Mouse (Mus musculus) limb, embryonic 12.5 days (tissue): ENCODE results near the gene Aph1b. TPM values are rescaled to one million over a fixed set of nuclear protein-coding genes. Genes with fewer than 3 reads are reported as not detected.
"Not testable (repeated sequence)": the region's sequence is repeated elsewhere in the genome, so short reads cannot be mapped to it uniquely, and the experiment has no call there.

ENCODE experiments used
- ATAC-seq: fragments of 200-750 bp; cut with Nextera tagmentation; 2 replicates; pipeline ENCODE4 v1.8.0; 2017; ENCODE audit warnings: low read depth, moderate TSS enrichment; ENCODE audit not compliant: insufficient number of reproducible peaks, insufficient read depth, low FRiP score, low TSS enrichment
- H3K27ac ChIP-seq: fragments of 300-500 bp; sonication (generic); 2 replicates; pipeline ENCODE4 v1.5.1; 2016; ENCODE audit warnings: mild to moderate bottlenecking, moderate library complexity
- H3K27me3 ChIP-seq: fragments of 300-500 bp; sonication (generic); 2 replicates; pipeline ENCODE4 v1.6.1; 2016; ENCODE audit warnings: mild to moderate bottlenecking, moderate library complexity
- H3K36me3 ChIP-seq: fragments of 300-500 bp; sonication (generic); 2 replicates; pipeline ENCODE4 v1.6.1; 2016; ENCODE audit warnings: mild to moderate bottlenecking, moderate library complexity
- H3K4me1 ChIP-seq: fragments of 300-500 bp; sonication (generic); replicated peaks from 2 replicates; pipeline ENCODE4 v1.6.1; 2016
- H3K4me2 ChIP-seq: fragments of 300-500 bp; sonication (generic); 2 replicates; pipeline ENCODE4 v1.6.1; 2016; ENCODE audit warnings: mild to moderate bottlenecking, moderate library complexity
- H3K4me3 ChIP-seq: fragments of 300-500 bp; sonication (generic); replicated peaks from 2 replicates; pipeline ENCODE4 v1.5.1; 2016; ENCODE audit warnings: mild to moderate bottlenecking
- H3K9ac ChIP-seq: fragments of 300-500 bp; sonication (generic); replicated peaks from 2 replicates; pipeline ENCODE4 v1.6.1; 2016; ENCODE audit warnings: mild to moderate bottlenecking, moderate library complexity
- H3K9me3 ChIP-seq: fragments of 300-500 bp; sonication (generic); 2 replicates; pipeline ENCODE4 v1.6.1; 2016; ENCODE audit warnings: mild to moderate bottlenecking, moderate library complexity
- WGBS: fragments of 180-500 bp; shearing (Covaris S2); methylation state at CpG from one replicate; pipeline ENCODE4 v1.1.7; 2016; 5-methylcytosine and 5-hydroxymethylcytosine counted together
- polyA plus RNA-seq: library from polyadenylated mRNA; unstranded; fragments of >200 nt; fragmentation: Nextera tagmentation; extraction: Ambion mirVana; gene quantifications from 2 replicates; pipeline ENCODE4 v1.2.1, GENCODE M21; 2016

The Aph1b gene
- polyA plus RNA-seq = 13.5 and 14.4 TPM in 2 replicates

DNA sequence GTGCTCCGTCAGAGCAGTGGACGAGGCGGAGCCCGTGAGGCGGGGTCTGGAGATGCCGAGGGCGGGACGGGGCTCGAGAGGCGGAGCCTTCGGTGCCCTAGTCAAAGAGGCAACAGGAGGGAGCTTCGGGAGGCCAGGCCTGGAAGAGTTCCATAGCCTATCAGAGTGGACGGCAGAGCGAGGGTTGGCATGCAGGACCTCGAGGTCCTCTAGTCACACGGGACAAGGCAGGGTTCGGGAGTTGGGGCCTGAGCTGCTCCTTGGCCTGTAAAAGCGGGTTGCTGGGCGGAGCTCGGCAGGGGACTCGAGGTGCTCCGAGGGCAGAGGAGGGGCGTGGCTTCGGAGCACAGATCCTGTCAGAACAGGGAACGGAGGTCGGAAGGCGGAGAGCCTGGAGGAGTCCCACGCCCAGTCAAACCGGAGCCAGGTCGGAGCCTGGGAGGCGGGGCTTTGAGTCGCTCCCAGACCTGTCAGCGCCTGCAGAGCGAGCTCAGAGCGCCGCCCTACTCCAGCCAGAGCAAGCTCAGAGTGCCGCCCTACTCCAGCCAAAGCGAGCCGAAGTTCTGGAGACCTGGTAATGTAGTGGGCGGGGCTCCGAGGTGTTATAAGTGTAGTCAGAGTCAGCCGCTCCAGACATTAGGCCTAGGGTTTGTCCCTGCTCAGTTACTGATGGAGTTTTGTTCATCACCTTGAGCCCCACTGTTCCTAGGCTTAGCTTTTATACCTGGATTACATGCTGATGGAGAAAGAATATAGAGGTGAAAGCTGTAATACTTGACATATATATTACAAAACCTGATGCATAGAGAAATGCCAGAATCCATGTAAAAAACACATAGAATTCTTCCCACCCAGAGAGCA is at the start of gene Aph1b:
Gene Aph1b, minus strand, starts transcription at position 27 of the 861 bp plus-strand sequence.
- WGBS = under 1% methylated on average over 42 of the region's 42 CpGs

DNA sequence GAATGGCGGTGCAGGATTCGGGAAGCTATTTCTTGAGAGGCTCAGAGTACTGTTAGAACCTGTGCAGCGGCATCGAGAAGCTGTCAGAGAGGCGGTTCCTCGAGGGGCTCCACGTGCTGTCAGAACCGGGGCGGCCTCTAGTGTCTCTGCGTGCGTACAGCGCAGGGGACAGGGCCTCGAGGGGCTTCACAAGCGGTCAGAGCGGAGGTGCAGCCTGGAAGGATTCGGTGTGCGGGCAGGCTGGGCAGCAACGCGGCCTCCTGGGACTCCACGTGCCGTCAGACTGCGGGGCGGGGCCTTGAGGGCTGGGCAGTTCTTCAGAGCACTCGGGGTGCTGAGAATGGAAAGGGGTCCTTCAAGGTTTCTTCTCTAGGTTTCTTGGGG is 39.8 kb upstream of the Aph1b start:
- Histone ChIP-seq H3K4me2 (peak overlapping the region; percentile 91), H3K27me3 (peaks cover 14% of the 10 kb centered on the region), H3K27ac (peak overlapping the region; percentile 54; the same call in 1 of the 2 replicates), H3K9me3 (no peaks in the 10 kb centered on the region), H3K4me3 (peak overlapping the region; percentile 63), H3K9ac (peak overlapping the region; percentile 50), H3K4me1 (peaks cover 14% of the 10 kb centered on the region), H3K36me3 (no peaks in the 10 kb centered on the region)
- ATAC-seq = peak; percentile 73; the same call in 1 of the 2 replicates
- under 1% methylated on average over 24 of the region's 24 CpGs for WGBS

More for the DNA sequence above, at the start of gene Aph1b:
- ATAC-seq = peak; percentile 99
- Histone ChIP-seq H3K9ac (peak within 1 kb of the TSS; percentile 78), H3K4me3 (peak within 1 kb of the TSS; percentile 65), H3K27ac (peak within 1 kb of the TSS; percentile 92), H3K9me3 (no peaks in the 10 kb centered on the region), H3K4me2 (peak within 1 kb of the TSS; percentile 81), H3K27me3 (no peaks in the 10 kb centered on the region), H3K36me3 (no peaks in the 10 kb centered on the region; the same call in 1 of the 2 replicates), H3K4me1 (peaks cover 4% of the 10 kb centered on the region)

DNA sequence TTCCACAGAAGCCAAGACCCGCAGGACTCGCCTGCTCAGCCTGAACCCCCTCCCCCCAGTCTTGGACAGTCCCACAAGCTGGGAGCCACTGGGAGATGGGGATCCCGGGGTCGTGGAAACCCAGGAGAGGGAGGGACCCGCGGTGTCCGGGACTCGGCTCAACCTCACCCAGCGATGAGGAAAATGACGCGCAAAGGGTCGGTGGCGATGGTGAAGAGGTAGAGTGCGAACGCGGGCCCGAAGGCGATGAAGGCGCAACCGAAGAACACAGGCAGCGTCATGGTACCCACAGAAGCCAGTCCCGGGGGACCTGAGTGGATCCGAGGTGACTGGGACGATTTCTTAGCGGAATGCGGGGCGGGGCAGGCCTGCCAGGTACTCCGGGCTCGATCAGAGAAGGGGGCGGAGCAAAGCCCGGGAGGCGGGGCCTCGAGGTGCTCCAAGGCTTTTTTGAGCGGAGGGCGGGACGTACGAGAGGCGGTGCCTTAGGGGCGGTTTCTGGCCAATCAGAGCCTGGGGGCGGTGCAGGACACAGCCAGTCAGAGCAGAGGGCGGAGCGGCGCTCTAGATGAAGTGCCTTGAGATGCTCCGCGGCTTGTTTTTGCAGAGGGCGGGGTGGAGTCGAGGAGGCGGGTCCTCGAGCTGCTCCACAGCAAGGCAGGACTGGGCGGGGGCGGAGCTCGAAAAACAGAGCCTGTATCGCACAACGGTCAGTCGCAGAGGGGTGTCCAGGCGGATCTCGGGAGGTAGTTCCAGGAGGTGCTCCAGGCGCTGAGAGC is 39.2 kb upstream of the Aph1b start, which contains the start of gene Aph1c:
Gene Aph1c, minus strand, starts transcription at position 409 of the 779 bp plus-strand sequence.
- H3K27ac ChIP-seq = peak within 1 kb of the TSS; percentile 54; the same call in 1 of the 2 replicates
- under 1% methylated on average over 58 of the region's 58 CpGs for WGBS

DNA sequence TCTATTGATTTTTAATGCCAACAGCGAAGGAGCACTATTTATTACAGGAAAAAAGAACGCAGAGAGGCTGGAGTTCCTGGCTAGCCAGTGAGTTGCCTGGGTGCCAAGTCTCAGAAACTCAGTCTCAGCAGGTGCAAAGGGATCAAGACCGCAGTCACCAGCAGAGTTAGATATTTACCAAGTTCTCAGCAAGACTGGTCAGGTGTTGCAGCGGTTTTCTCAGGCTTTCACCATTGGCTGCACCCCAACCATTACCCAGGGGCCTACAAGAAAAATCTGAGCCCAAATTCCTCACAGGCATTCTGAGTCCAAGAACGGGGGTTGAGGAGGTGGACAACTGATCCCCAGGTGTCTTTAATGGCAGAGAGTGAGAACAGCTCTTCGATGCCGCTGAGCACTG is 38.6 kb upstream of the Aph1b start:
- WGBS = 16% methylated on average over 7 of the region's 7 CpGs
- no peak for ATAC-seq
- Histone ChIP-seq H3K4me3 (peak overlapping the region; percentile 63), H3K36me3 (no peaks in the 10 kb centered on the region), H3K9ac (peak overlapping the region; percentile 58; the same call in 1 of the 2 replicates), H3K4me1 (peaks cover 14% of the 10 kb centered on the region), H3K27me3 (peaks cover 14% of the 10 kb centered on the region), H3K9me3 (no peaks in the 10 kb centered on the region), H3K27ac (no peak overlapping the region), H3K4me2 (peak overlapping the region; percentile 91)

More for the DNA sequence above, 39.2 kb upstream of the Aph1b start, which contains the start of gene Aph1c:
- H3K9ac ChIP-seq = peak within 1 kb of the TSS; percentile 58
- H3K36me3 ChIP-seq = no peaks in the 10 kb centered on the region
- H3K9me3 ChIP-seq = no peaks in the 10 kb centered on the region
- H3K4me2 ChIP-seq = peak within 1 kb of the TSS; percentile 91
- H3K27me3 ChIP-seq = peaks cover 14% of the 10 kb centered on the region
- peak within 1 kb of the TSS; percentile 63 for H3K4me3 ChIP-seq
- ATAC-seq = peak; percentile 100
- H3K4me1 ChIP-seq = peaks cover 14% of the 10 kb centered on the region

DNA sequence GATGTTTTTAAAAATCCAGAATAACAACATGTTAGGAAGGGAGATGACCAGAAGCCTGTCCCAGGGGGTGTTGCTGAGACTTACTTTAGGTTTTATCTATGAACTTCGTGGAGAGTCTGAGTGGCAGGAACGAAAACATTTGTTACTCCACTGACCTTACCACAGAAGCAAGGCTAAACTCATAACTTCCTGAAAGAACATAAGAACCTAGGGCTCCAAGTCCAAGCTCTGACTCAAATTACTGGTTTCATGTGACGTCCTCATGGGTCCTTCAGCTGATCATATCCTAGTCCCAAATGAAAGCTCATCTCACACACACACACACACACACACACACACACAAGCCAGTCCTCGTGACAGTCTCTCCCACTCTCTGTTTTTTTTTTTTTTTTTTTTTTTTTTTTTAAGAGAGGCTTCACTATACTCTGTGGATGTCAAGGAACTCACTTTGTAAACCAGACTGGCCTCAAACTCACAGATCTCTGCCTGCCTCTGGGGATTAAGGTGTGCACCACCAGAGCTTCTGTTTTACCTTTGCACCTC is 37.1 kb upstream of the Aph1b start:
- Histone ChIP-seq H3K4me3 (no peak overlapping the region), H3K27ac (no peak overlapping the region), H3K4me2 (no peak overlapping the region), H3K4me1 (peaks cover 14% of the 10 kb centered on the region), H3K9me3 (no peaks in the 10 kb centered on the region), H3K9ac (no peak overlapping the region), H3K36me3 (no peaks in the 10 kb centered on the region), H3K27me3 (peaks cover 14% of the 10 kb centered on the region)
- no peak for ATAC-seq
- WGBS = 58% methylated on average over 4 of the region's 4 CpGs

DNA sequence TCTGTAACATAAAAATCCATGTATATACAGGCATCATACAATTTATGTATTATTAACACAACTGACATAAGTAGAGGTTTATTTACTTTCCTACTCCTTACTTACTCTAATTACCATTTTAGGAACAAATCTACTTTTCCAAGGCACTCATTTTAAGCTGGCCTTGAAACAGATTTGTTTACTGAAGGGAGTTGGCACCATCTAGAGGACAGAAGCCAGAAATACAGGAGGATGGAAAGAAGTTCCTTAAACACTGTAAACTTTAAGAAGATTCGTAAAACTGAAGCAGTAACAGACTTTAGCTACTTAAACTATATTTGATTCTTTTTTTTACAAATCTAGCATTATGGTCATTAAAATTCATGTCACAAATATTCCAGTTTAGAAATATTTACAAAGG is 30.7 kb upstream of the Aph1b start:
- no peaks in the 10 kb centered on the region for H3K4me1 ChIP-seq
- no peak overlapping the region for H3K4me2 ChIP-seq
- H3K27ac ChIP-seq = no peak overlapping the region
- no peak for ATAC-seq
- no peaks in the 10 kb centered on the region for H3K9me3 ChIP-seq
- no peaks in the 10 kb centered on the region for H3K36me3 ChIP-seq
- no peak overlapping the region for H3K9ac ChIP-seq
- no peaks in the 10 kb centered on the region for H3K27me3 ChIP-seq
- H3K4me3 ChIP-seq = no peak overlapping the region
- WGBS = 45% methylated on average over 1 of the region's 1 CpGs

DNA sequence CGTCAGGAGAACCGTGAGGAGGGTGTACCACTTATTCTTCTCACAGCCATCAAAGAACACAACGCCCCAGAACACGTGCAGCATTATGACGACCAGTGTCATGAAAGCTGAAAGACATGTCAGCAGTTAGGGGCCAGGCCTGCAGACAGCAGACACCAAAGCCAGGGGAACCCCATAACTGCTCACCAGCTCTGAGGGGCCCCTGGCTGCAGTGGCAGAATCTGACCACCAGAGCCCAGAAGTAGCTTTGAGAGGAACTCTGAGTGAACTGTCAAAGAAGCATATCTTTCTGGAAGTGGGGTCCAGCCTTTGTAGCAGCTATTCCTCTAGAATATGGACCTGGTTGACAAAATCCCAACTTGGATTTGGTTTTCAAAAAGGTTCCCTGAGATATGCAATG is 27.0 kb upstream of the Aph1b start:
- WGBS = 71% methylated on average over 2 of the region's 5 CpGs
- not testable (repeated sequence) for H3K4me2 ChIP-seq, H3K27ac ChIP-seq, H3K9ac ChIP-seq, H3K9me3 ChIP-seq, ATAC-seq, H3K36me3 ChIP-seq, H3K4me1 ChIP-seq, H3K4me3 ChIP-seq, H3K27me3 ChIP-seq

DNA sequence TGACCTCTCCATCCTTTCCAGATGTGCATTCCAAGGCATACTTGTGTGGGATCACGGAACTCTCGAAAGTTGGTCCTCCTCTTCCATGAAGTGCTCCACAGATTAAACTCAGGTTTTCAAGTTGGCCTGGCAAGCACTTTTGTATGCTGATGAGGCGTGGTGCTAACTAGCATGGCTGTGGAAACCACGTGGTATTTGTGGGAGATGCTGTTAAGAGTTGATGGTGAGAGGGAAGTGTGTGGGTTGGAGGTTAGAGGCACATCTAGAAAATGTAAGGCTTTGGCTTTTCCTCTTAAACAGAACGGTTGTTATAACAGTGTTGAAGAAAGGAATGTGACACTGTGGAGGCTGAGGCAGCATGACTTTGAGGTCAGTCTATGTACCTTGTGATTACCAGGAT is 25.7 kb upstream of the Aph1b start:
- no peaks in the 10 kb centered on the region for H3K36me3 ChIP-seq
- no peaks in the 10 kb centered on the region for H3K4me1 ChIP-seq
- H3K9ac ChIP-seq = no peak overlapping the region
- no peaks in the 10 kb centered on the region for H3K9me3 ChIP-seq
- H3K4me3 ChIP-seq = no peak overlapping the region
- 63% methylated on average over 5 of the region's 5 CpGs for WGBS
- H3K27ac ChIP-seq = no peak overlapping the region
- no peak overlapping the region for H3K4me2 ChIP-seq
- no peak for ATAC-seq
- H3K27me3 ChIP-seq = no peaks in the 10 kb centered on the region

DNA sequence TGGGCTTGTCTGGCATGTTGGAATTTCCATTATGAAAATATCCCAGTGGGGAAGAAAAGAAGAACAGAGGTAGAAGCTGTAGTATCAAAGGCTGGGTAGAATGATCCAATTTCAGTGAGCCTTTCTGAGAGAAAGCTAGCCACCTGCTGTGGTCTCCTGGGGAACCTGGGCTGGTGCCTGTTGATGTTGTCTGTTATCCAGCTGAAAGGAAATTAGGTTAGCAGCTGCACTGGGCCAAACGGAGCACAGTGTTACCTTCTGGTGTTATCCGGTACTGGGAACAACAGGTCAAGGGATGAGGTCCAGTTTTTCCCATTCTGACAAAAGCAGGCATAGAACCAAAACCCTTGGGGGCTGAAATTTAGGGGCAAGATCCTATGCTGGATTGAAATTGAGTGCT is 18.1 kb upstream of the Aph1b start:
- H3K27ac ChIP-seq = peak overlapping the region; percentile 45; the same call in 1 of the 2 replicates
- H3K4me2 ChIP-seq = no peak overlapping the region
- H3K36me3 ChIP-seq = no peaks in the 10 kb centered on the region
- H3K9ac ChIP-seq = no peak overlapping the region
- no peak for ATAC-seq
- no peaks in the 10 kb centered on the region for H3K9me3 ChIP-seq
- H3K27me3 ChIP-seq = no peaks in the 10 kb centered on the region
- WGBS = 8% methylated on average over 2 of the region's 2 CpGs
- H3K4me1 ChIP-seq = peaks cover 17% of the 10 kb centered on the region
- no peak overlapping the region for H3K4me3 ChIP-seq

DNA sequence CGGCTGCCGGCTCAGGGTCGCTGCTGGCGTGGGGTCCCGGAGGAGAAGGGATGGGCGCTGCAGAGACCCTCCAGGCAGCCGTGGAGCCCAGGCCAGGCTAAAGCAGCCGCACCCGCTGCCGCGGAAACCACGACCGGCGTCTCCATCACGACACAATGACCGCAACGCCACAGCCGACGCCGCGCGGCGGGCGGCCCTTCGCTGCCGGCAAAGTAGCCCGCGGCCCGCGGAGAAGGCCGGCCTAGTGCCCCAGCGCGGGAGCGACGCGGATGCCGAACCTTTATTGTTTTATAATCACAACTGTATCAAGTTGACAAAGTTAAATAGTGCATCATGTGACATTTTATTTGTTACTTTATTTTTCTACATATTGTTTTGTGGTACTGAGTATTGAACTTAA is 10.7 kb upstream of the Aph1b start:
- not testable (repeated sequence) for H3K36me3 ChIP-seq, ATAC-seq, H3K9me3 ChIP-seq, H3K27ac ChIP-seq
- Histone ChIP-seq H3K27me3 (peaks cover 16% of the 10 kb centered on the region), H3K9ac (peak overlapping the region; percentile 54), H3K4me3 (peak overlapping the region; percentile 31), H3K4me2 (peak overlapping the region; percentile 53), H3K4me1 (peaks cover 16% of the 10 kb centered on the region)
- WGBS = 2% methylated on average over 32 of the region's 37 CpGs

DNA sequence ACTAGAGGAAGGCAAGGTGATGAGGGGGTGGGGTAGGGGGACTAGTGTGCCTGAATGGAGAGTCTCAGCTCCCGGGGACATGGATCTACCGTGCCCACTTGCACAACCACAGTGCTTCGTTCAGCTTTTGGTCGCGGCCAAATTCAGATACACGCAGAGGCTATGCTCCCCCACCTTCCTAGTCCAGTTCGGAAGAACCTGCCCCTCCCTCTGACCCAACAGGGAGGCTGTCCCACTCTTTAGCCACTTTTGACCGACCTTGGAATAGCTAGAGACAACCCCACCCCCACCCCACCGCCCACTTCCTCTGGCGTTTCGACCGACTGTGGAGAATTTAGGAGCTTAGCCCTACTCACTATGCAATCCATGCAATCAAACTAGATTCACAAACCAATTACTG is 6.7 kb upstream of the Aph1b start:
- Histone ChIP-seq H3K36me3 (no peaks in the 10 kb centered on the region), H3K9me3 (no peaks in the 10 kb centered on the region), H3K4me1 (peaks cover 13% of the 10 kb centered on the region), H3K27me3 (peaks cover 16% of the 10 kb centered on the region), H3K27ac (no peak overlapping the region), H3K4me2 (no peak overlapping the region), H3K9ac (no peak overlapping the region), H3K4me3 (no peak overlapping the region)
- WGBS = 46% methylated on average over 12 of the region's 12 CpGs
- ATAC-seq = no peak
